Mouse (Mus musculus): ENCODE data around the gene Ccdc134. TPM values are rescaled to one million over a fixed set of nuclear protein-coding genes. Genes with fewer than 3 reads are reported as not detected.
A peak's percentile ranks its signal among the peaks of the same experiment; 100 is the strongest.

Gene Ccdc134
- polyA plus RNA-seq, 1 experiment: 0.70 TPM

- Histone ChIP-seq H3K27me3 (ENCODE audit: control insufficient read depth) (no peaks in the 10 kb centered on the region), H3K36me3 (ENCODE audit: control insufficient read depth) (peaks cover 50% of the 10 kb centered on the region), H3K4me1 (ENCODE audit: control insufficient read depth) (peaks cover 72% of the 10 kb centered on the region), H3K9me3 (ENCODE audit: control insufficient read depth, low read length) (no peaks in the 10 kb centered on the region), H3K4me3 (replicated peaks) (peak overlapping the region; percentile 47)
- no peak for TF ChIP-seq GATA1 (IDR thresholded peaks at IDR 0.05; ENCODE audit: low read length)
- TF ChIP-seq TAL1 (IDR thresholded peaks at IDR 0.05; ENCODE audit: low read length): no peak
These were observed 38.7 kb downstream of the Ccdc134 start for GRCm38 (mm10) chr15:82166240-82167100.

- Histone ChIP-seq H3K9me3 (ENCODE audit: control insufficient read depth, low read length) (no peaks in the 10 kb centered on the region), H3K36me3 (ENCODE audit: control insufficient read depth) (peaks cover 56% of the 10 kb centered on the region), H3K4me3 (replicated peaks) (no peak overlapping the region), H3K4me1 (ENCODE audit: control insufficient read depth) (peaks cover 63% of the 10 kb centered on the region), H3K27me3 (ENCODE audit: control insufficient read depth) (no peaks in the 10 kb centered on the region)
- TF ChIP-seq TAL1 (IDR thresholded peaks at IDR 0.05; ENCODE audit: low read length) (no peak), GATA1 (IDR thresholded peaks at IDR 0.05; ENCODE audit: low read length) (no peak)
These were observed 39.8 kb downstream of the Ccdc134 start for GRCm38 (mm10) chr15:82167201-82168168.

- Histone ChIP-seq H3K36me3 (ENCODE audit: control insufficient read depth) (peaks cover 73% of the 10 kb centered on the region), H3K27me3 (ENCODE audit: control insufficient read depth) (no peaks in the 10 kb centered on the region), H3K4me1 (ENCODE audit: control insufficient read depth) (peaks cover 43% of the 10 kb centered on the region), H3K4me3 (replicated peaks) (no peak overlapping the region), H3K9me3 (ENCODE audit: control insufficient read depth, low read length) (no peaks in the 10 kb centered on the region)
- no peak for TF ChIP-seq GATA1 (IDR thresholded peaks at IDR 0.05; ENCODE audit: low read length)
- no peak for TF ChIP-seq TAL1 (IDR thresholded peaks at IDR 0.05; ENCODE audit: low read length)
These were observed 41.9 kb downstream of the Ccdc134 start for GRCm38 (mm10) chr15:82169671-82170070.

- no peak overlapping the region for H3K4me3 ChIP-seq (replicated peaks)
- TF ChIP-seq GATA1 (IDR thresholded peaks at IDR 0.05; ENCODE audit: low read length) (no peak), TAL1 (IDR thresholded peaks at IDR 0.05; ENCODE audit: low read length) (no peak)
- H3K27me3 ChIP-seq (ENCODE audit: control insufficient read depth): no peaks in the 10 kb centered on the region
- no peaks in the 10 kb centered on the region for H3K9me3 ChIP-seq (ENCODE audit: control insufficient read depth, low read length)
- H3K4me1 ChIP-seq (ENCODE audit: control insufficient read depth): peaks cover 33% of the 10 kb centered on the region
- peaks cover 83% of the 10 kb centered on the region for H3K36me3 ChIP-seq (ENCODE audit: control insufficient read depth)
These were observed 43.0 kb downstream of the Ccdc134 start for GRCm38 (mm10) chr15:82170437-82171377.

GRCm38 (mm10) chr15:82172648-82173047, 44.9 kb downstream of the Ccdc134 start:
- no peaks in the 10 kb centered on the region for H3K27me3 ChIP-seq (ENCODE audit: control insufficient read depth)
- no peak for TF ChIP-seq GATA1 (IDR thresholded peaks at IDR 0.05; ENCODE audit: low read length)
- TF ChIP-seq TAL1 (IDR thresholded peaks at IDR 0.05; ENCODE audit: low read length): no peak
- peaks cover 16% of the 10 kb centered on the region for H3K4me1 ChIP-seq (ENCODE audit: control insufficient read depth)
- H3K4me3 ChIP-seq (replicated peaks): no peak overlapping the region
- no peaks in the 10 kb centered on the region for H3K9me3 ChIP-seq (ENCODE audit: control insufficient read depth, low read length)
- H3K36me3 ChIP-seq (ENCODE audit: control insufficient read depth): peaks cover 94% of the 10 kb centered on the region

GRCm38 (mm10) chr15:82175091-82175490, 47.4 kb downstream of the Ccdc134 start:
- H3K9me3 ChIP-seq (ENCODE audit: control insufficient read depth, low read length): peaks cover 7% of the 10 kb centered on the region
- TF ChIP-seq GATA1 (IDR thresholded peaks at IDR 0.05; ENCODE audit: low read length): no peak
- TF ChIP-seq TAL1 (IDR thresholded peaks at IDR 0.05; ENCODE audit: low read length): no peak
- peaks cover 98% of the 10 kb centered on the region for H3K36me3 ChIP-seq (ENCODE audit: control insufficient read depth)
- H3K4me1 ChIP-seq (ENCODE audit: control insufficient read depth): no peaks in the 10 kb centered on the region
- H3K4me3 ChIP-seq (replicated peaks): no peak overlapping the region
- no peaks in the 10 kb centered on the region for H3K27me3 ChIP-seq (ENCODE audit: control insufficient read depth)

GRCm38 (mm10) chr15:82177743-82178290, 50.1 kb downstream of the Ccdc134 start:
- TF ChIP-seq TAL1 (IDR thresholded peaks at IDR 0.05; ENCODE audit: low read length): no peak
- Histone ChIP-seq H3K27me3 (ENCODE audit: control insufficient read depth) (no peaks in the 10 kb centered on the region; the same call in 1 of the 2 replicates), H3K4me3 (replicated peaks) (no peak overlapping the region), H3K9me3 (ENCODE audit: control insufficient read depth, low read length) (peaks cover 26% of the 10 kb centered on the region), H3K36me3 (ENCODE audit: control insufficient read depth) (peaks cover 99% of the 10 kb centered on the region), H3K4me1 (ENCODE audit: control insufficient read depth) (peaks cover 16% of the 10 kb centered on the region)

- no peak overlapping the region for H3K4me3 ChIP-seq (replicated peaks)
- peaks cover 49% of the 10 kb centered on the region for H3K4me1 ChIP-seq (ENCODE audit: control insufficient read depth)
- no peaks in the 10 kb centered on the region; the same call in 1 of the 2 replicates for H3K27me3 ChIP-seq (ENCODE audit: control insufficient read depth)
- H3K36me3 ChIP-seq (ENCODE audit: control insufficient read depth): peaks cover 100% of the 10 kb centered on the region
- peaks cover 32% of the 10 kb centered on the region for H3K9me3 ChIP-seq (ENCODE audit: control insufficient read depth, low read length)
- TF ChIP-seq TAL1 (IDR thresholded peaks at IDR 0.05; ENCODE audit: low read length) (no peak), GATA1 (IDR thresholded peaks at IDR 0.05; ENCODE audit: low read length) (no peak)
These were observed 53.4 kb downstream of the Ccdc134 start for GRCm38 (mm10) chr15:82181131-82181530.
